ENCODE assay signal across 12 mouse cellular contexts in genomic region chr2:80445491-80445890, GRCm38 (mm10). TPM values are rescaled to one million over a fixed set of nuclear protein-coding genes. Genes with fewer than 3 reads are reported as not detected.
DNase-seq lines count a peak whose midpoint lies in the region; ATAC-seq and TF ChIP-seq lines count a peak whose summit lies in the region.
"Had no signal": no experiment of that assay in that cellular context is flagged by ENCODE, and none has a peak within 500 bp of the region (broad histone marks: within the 10 kb centered on the region; RNA-seq: fewer than 3 reads in every experiment).

No protein-coding gene starts in this region.

- no peaks in the 10 kb centered on the region for H3K36me3 ChIP-seq in heart, embryonic 10.5 days
- no peaks in the 10 kb centered on the region for H3K36me3 ChIP-seq in liver, embryonic 11.5 days (ENCODE audit: control insufficient read depth, insufficient read depth, low read length)
- no peaks in the 10 kb centered on the region for H3K36me3 ChIP-seq in liver, postnatal 0 days (replicated peaks; ENCODE audit: insufficient read depth, low read length)
- no peaks in the 10 kb centered on the region for H3K36me3 ChIP-seq in hindbrain, embryonic 11.5 days (ENCODE audit: control insufficient read depth, insufficient read depth, low read length)

- peaks cover 11% of the 10 kb centered on the region for H3K4me1 ChIP-seq in heart, embryonic 10.5 days
- H3K4me1 ChIP-seq in liver, embryonic 11.5 days (replicated peaks; ENCODE audit: control insufficient read depth, insufficient read depth, low read length): peaks cover 4% of the 10 kb centered on the region; the same call in 1 of the 2 replicates
- H3K4me1 ChIP-seq in liver, postnatal 0 days (ENCODE audit: insufficient read depth): peaks cover 13% of the 10 kb centered on the region
- H3K4me1 ChIP-seq in hindbrain, embryonic 11.5 days (replicated peaks; ENCODE audit: control insufficient read depth, insufficient read depth, low read length): no peaks in the 10 kb centered on the region

- no peak overlapping the region for H3K9ac ChIP-seq in liver, embryonic 11.5 days (ENCODE audit: low read depth, low read length)
- H3K9ac ChIP-seq in liver, postnatal 0 days (replicated peaks): no peak overlapping the region
- no peak overlapping the region for H3K9ac ChIP-seq in hindbrain, embryonic 11.5 days (ENCODE audit: low read depth, low read length)

- intact Hi-C loops in heart, postnatal 14 days (cut with DNase I): loop anchor here (5.0 kb wide), 1 partner anchor 88 kb away; no protein-coding TSS in a partner anchor

- no peak for DNase-seq in heart, embryonic 10.5 days (ENCODE audit: low spot score)
- DNase-seq in heart, postnatal 14 days: no peak
- DNase-seq in liver, embryonic 11.5 days (ENCODE audit: low spot score): no peak
- DNase-seq in liver, postnatal 0 days: no peak
- DNase-seq in hindbrain, embryonic 11.5 days (ENCODE audit: low spot score): peak; percentile 19
- DNase-seq in neural tube, embryonic 10.5 days (ENCODE audit: extremely low spot score, low spot score): peak; percentile 20
- DNase-seq in retina, embryonic 14.5 days (ENCODE audit: low spot score): no peak
- no peak for DNase-seq in spleen, postnatal 14 days (ENCODE audit: low spot score in 2 of 2)
- DNase-seq: thymus, adult 2 months had no signal

- H3K4me3 ChIP-seq in heart, embryonic 10.5 days: peak overlapping the region; percentile 74
- no peak overlapping the region for H3K4me3 ChIP-seq in liver, embryonic 11.5 days (ENCODE audit: low read depth, low read length)
- no peak overlapping the region for H3K4me3 ChIP-seq in liver, postnatal 0 days (ENCODE audit: low read depth, low read length)
- H3K4me3 ChIP-seq in hindbrain, embryonic 11.5 days (ENCODE audit: low read depth, low read length): peak overlapping the region; percentile 60

- TF ChIP-seq CTCF in liver, postnatal 0 days (IDR thresholded peaks at IDR 0.05; ENCODE audit: low read depth): no peak

- peaks cover 23% of the 10 kb centered on the region for H3K27me3 ChIP-seq in heart, embryonic 10.5 days (ENCODE audit: insufficient read depth, poor library complexity, severe bottlenecking)
- peaks cover 40% of the 10 kb centered on the region for H3K27me3 ChIP-seq in liver, embryonic 11.5 days (replicated peaks; ENCODE audit: control insufficient read depth, insufficient read depth, low read length)
- peaks cover 25% of the 10 kb centered on the region for H3K27me3 ChIP-seq in liver, postnatal 0 days (ENCODE audit: insufficient read depth, low read length)
- peaks cover 4% of the 10 kb centered on the region; the same call in 1 of the 2 replicates for H3K27me3 ChIP-seq in hindbrain, embryonic 11.5 days (ENCODE audit: control insufficient read depth, insufficient read depth, low read length)

- TF ChIP-seq EP300 in liver, postnatal 0 days (IDR thresholded peaks at IDR 0.05; ENCODE audit: low read depth): no peak

- ATAC-seq in liver, embryonic 11.5 days (replicated peaks; ENCODE audit: low FRiP score): no peak
- ATAC-seq in liver, postnatal 0 days: no peak
- no peak for ATAC-seq in hindbrain, embryonic 11.5 days (ENCODE audit: low FRiP score)
- ATAC-seq: Patski had no signal

- H3K9me3 ChIP-seq in heart, embryonic 10.5 days: 0 out of 2 replicates have a peak, but pooled peaks cover 3% of the 10 kb centered on the region
- no peaks in the 10 kb centered on the region for H3K9me3 ChIP-seq in liver, embryonic 11.5 days (ENCODE audit: control insufficient read depth, low read length)
- peaks cover 2% of the 10 kb centered on the region; the same call in 1 of the 2 replicates for H3K9me3 ChIP-seq in liver, postnatal 0 days (ENCODE audit: low read length)
- H3K9me3 ChIP-seq in hindbrain, embryonic 11.5 days (ENCODE audit: control insufficient read depth, low read length): no peaks in the 10 kb centered on the region

- H3K4me2 ChIP-seq in liver, embryonic 11.5 days: peak overlapping the region; percentile 5; the same call in 1 of the 2 replicates
- H3K4me2 ChIP-seq in liver, postnatal 0 days (ENCODE audit: low read depth, low read length): no peak overlapping the region
- H3K4me2 ChIP-seq in hindbrain, embryonic 11.5 days (replicated peaks; ENCODE audit: low read depth, low read length): peak overlapping the region; percentile 85

- WGBS in heart, embryonic 10.5 days: 48% methylated on average over 10 of the region's 10 CpGs
- 50% methylated on average over 10 of the region's 10 CpGs for WGBS in liver, embryonic 11.5 days
- WGBS in liver, postnatal 0 days (ENCODE audit: insufficient replicate concordance): 53% methylated on average over 10 of the region's 10 CpGs
- 40% methylated on average over 10 of the region's 10 CpGs for WGBS in hindbrain, embryonic 11.5 days

- no peak overlapping the region for H3K27ac ChIP-seq in heart, embryonic 10.5 days
- no peak overlapping the region for H3K27ac ChIP-seq in liver, embryonic 11.5 days (ENCODE audit: low read depth, low read length)
- H3K27ac ChIP-seq in liver, postnatal 0 days (ENCODE audit: low read depth): no peak overlapping the region
- no peak overlapping the region for H3K27ac ChIP-seq in hindbrain, embryonic 11.5 days (ENCODE audit: low read depth, low read length)

RNA-seq across cellular contexts. Expression of gene Frzb, which starts 1.9 kb away (rescaled TPM):
- 8.1 and 8.9 TPM in 2 replicates for polyA plus RNA-seq in heart, embryonic 10.5 days (2016; fragmentation: Nextera tagmentation; extraction: Ambion mirVana)
- total RNA-seq in heart, postnatal 14 days (2021): 1 to 10 TPM; 5.4 to 6.0 TPM
- polyA plus RNA-seq in liver, embryonic 11.5 days (2014; fragmentation: Nextera tagmentation; extraction: Ambion mirVana): 1.8 and 4.1 TPM in 2 replicates
- 0.49 and 0.84 TPM in 2 replicates for polyA plus RNA-seq in liver, postnatal 0 days (2015; fragmentation: Nextera tagmentation; extraction: Ambion mirVana)
- polyA plus RNA-seq in hindbrain, embryonic 11.5 days (2014; fragmentation: Nextera tagmentation; extraction: Ambion mirVana): 35.7 and 43.1 TPM in 2 replicates
- total RNA-seq: hematopoietic stem cell, adult 5-6 weeks; megakaryocyte, adult 5-6 weeks had no signal

Comparison
In these comparisons a context has a peak if more than half of its experiments do, and no peak if none do; other contexts are left out.
1. DNase-seq: peak in hindbrain, embryonic 11.5 days (single experiment) and neural tube, embryonic 10.5 days (single experiment); none in heart, embryonic 10.5 days (single experiment), heart, postnatal 14 days (0 of 2), liver, embryonic 11.5 days (single experiment), liver, postnatal 0 days (single experiment), retina, embryonic 14.5 days (single experiment) and spleen, postnatal 14 days (0 of 2).
2. H3K4me3 ChIP-seq: peak in heart, embryonic 10.5 days (single experiment) and hindbrain, embryonic 11.5 days (single experiment); none in liver, embryonic 11.5 days (single experiment) and liver, postnatal 0 days (single experiment).